ENCODE assay signal across 19 mouse cellular contexts in genomic region chr1:59326854-59327395, GRCm38 (mm10).
DNase-seq lines count a peak whose midpoint lies in the region; ATAC-seq lines count a peak whose summit lies in the region.
"Had no signal": no experiment of that assay in that cellular context is flagged by ENCODE, and none has a peak within 500 bp of the region (broad histone marks: within the 10 kb centered on the region; RNA-seq: fewer than 3 reads in every experiment).

No protein-coding gene starts in this region.

- no peak overlapping the region for H3K9ac ChIP-seq in midbrain, embryonic 16.5 days (ENCODE audit: low read depth, low read length)
- no peak overlapping the region for H3K9ac ChIP-seq in neural tube, embryonic 12.5 days
- H3K9ac ChIP-seq: heart, embryonic 12.5 days; limb, embryonic 12.5 days; liver, embryonic 15.5 days had no signal

- H3K36me3 ChIP-seq in midbrain, embryonic 10.5 days, result no peaks in the 10 kb centered on the region
- H3K36me3 ChIP-seq in midbrain, embryonic 16.5 days (ENCODE audit: control insufficient read depth, insufficient read depth, low read length), result no peaks in the 10 kb centered on the region
- H3K36me3 ChIP-seq in neural tube, embryonic 12.5 days, result no peaks in the 10 kb centered on the region
- H3K36me3 ChIP-seq: heart, embryonic 12.5 days; limb, embryonic 12.5 days; liver, embryonic 15.5 days had no signal

- peak overlapping the region; percentile 50 for H3K27ac ChIP-seq in midbrain, embryonic 10.5 days (replicated peaks)
- H3K27ac ChIP-seq in midbrain, embryonic 16.5 days (ENCODE audit: low read length), result no peak overlapping the region
- no peak overlapping the region for H3K27ac ChIP-seq in neural tube, embryonic 12.5 days
- H3K27ac ChIP-seq: liver, embryonic 15.5 days had no signal

- peak; percentile 48 for DNase-seq in heart, adult 11 months
- no peak for DNase-seq in heart, postnatal 4 days
- DNase-seq in midbrain, embryonic 10.5 days (ENCODE audit: low spot score), result peak; percentile 27
- DNase-seq in embryo, embryonic 10.5 days (ENCODE audit: low spot score), result peak; percentile 75
- no peak for DNase-seq in gastrocnemius, adult 8-10 months (ENCODE audit: low spot score in 2 of 2)
- no peak for DNase-seq in cerebellum, adult 11 months
- DNase-seq: adrenal gland, adult 2 months; cerebellum, adult 9-10 months; gastrocnemius, postnatal 25 days; heart, postnatal 36 days; kidney, postnatal 4 days; layer of hippocampus, postnatal 36 days; lung, postnatal 14 days had no signal

- H3K9me3 ChIP-seq in midbrain, embryonic 10.5 days (replicated peaks), result 0 out of 2 replicates have a peak, but pooled peaks cover 4% of the 10 kb centered on the region
- H3K9me3 ChIP-seq in midbrain, embryonic 16.5 days (replicated peaks; ENCODE audit: control insufficient read depth, low read length, poor library complexity, severe bottlenecking), result no peaks in the 10 kb centered on the region
- H3K9me3 ChIP-seq in neural tube, embryonic 12.5 days, result no peaks in the 10 kb centered on the region
- H3K9me3 ChIP-seq: liver, embryonic 15.5 days had no signal

- no peak overlapping the region for H3K4me2 ChIP-seq in midbrain, embryonic 16.5 days (ENCODE audit: low read length)
- peak overlapping the region; percentile 10; the same call in 1 of the 2 replicates for H3K4me2 ChIP-seq in neural tube, embryonic 12.5 days (replicated peaks)
- H3K4me2 ChIP-seq: heart, embryonic 12.5 days; limb, embryonic 12.5 days; liver, embryonic 15.5 days had no signal

- no peak for ATAC-seq in midbrain, embryonic 16.5 days
- ATAC-seq in neural tube, embryonic 12.5 days (ENCODE audit: low FRiP score, low read depth), result no peak

- WGBS in midbrain, embryonic 10.5 days, result 9% methylated on average over 10 of the region's 10 CpGs
- 12% methylated on average over 10 of the region's 10 CpGs for WGBS in midbrain, embryonic 16.5 days
- 6% methylated on average over 10 of the region's 10 CpGs for WGBS in neural tube, embryonic 12.5 days

- H3K4me3 ChIP-seq in midbrain, embryonic 10.5 days, result no peak overlapping the region
- no peak overlapping the region for H3K4me3 ChIP-seq in midbrain, embryonic 16.5 days (ENCODE audit: low read depth, low read length)
- no peak overlapping the region for H3K4me3 ChIP-seq in neural tube, embryonic 12.5 days
- H3K4me3 ChIP-seq: heart, embryonic 12.5 days; limb, embryonic 12.5 days; liver, embryonic 15.5 days; myocyte had no signal

- peaks cover 71% of the 10 kb centered on the region for H3K27me3 ChIP-seq in midbrain, embryonic 10.5 days (ENCODE audit: low read depth, poor library complexity, severe bottlenecking)
- H3K27me3 ChIP-seq in midbrain, embryonic 16.5 days (ENCODE audit: control insufficient read depth, insufficient read depth, low read depth, low read length), result no peaks in the 10 kb centered on the region
- no peaks in the 10 kb centered on the region for H3K27me3 ChIP-seq in neural tube, embryonic 12.5 days (replicated peaks)
- H3K27me3 ChIP-seq: limb, embryonic 12.5 days; liver, embryonic 15.5 days had no signal

- H3K4me1 ChIP-seq in midbrain, embryonic 10.5 days, result peaks cover 40% of the 10 kb centered on the region
- peaks cover 8% of the 10 kb centered on the region for H3K4me1 ChIP-seq in midbrain, embryonic 16.5 days (ENCODE audit: control insufficient read depth, insufficient read depth, low read length)
- H3K4me1 ChIP-seq in neural tube, embryonic 12.5 days, result peaks cover 14% of the 10 kb centered on the region

Comparison
In these comparisons a context has a peak if more than half of its experiments do, and no peak if none do; other contexts are left out.
1. DNase-seq: peak in heart, adult 11 months (single experiment), midbrain, embryonic 10.5 days (single experiment) and embryo, embryonic 10.5 days (single experiment); none in heart, postnatal 4 days (single experiment), gastrocnemius, adult 8-10 months (0 of 2) and cerebellum, adult 11 months (single experiment).